Mouse (Mus musculus) megakaryocyte, embryonic 14.5 days (primary cell): ENCODE results near the gene Rfc4. TPM values are rescaled to one million over a fixed set of nuclear protein-coding genes. Genes with fewer than 3 reads are reported as not detected.

Experiments used
- H3K27me3 ChIP-seq: replicated peaks from 2 replicates; pipeline ENCODE3; 2012; ENCODE audit warnings: inconsistent platforms
- H3K36me3 ChIP-seq: replicated peaks from 2 replicates; pipeline ENCODE3; 2012; ENCODE audit warnings: low read length, inconsistent platforms, mixed read lengths
- H3K4me1 ChIP-seq: 2 replicates; pipeline ENCODE4 v1.6.1; 2012; ENCODE audit warnings: inconsistent platforms
- H3K4me3 ChIP-seq: replicated peaks from 2 replicates; pipeline ENCODE3; 2012; ENCODE audit warnings: moderate library complexity, mild to moderate bottlenecking, inconsistent platforms
- H3K9me3 ChIP-seq: 2 replicates; pipeline ENCODE4 v1.6.1; 2012; ENCODE audit warnings: inconsistent platforms
- FLI1 ChIP-seq: IDR thresholded peaks from 2 replicates; pipeline ENCODE4 v1.6.1; 2012; ENCODE audit warnings: low read length, inconsistent platforms, mixed read lengths
- GATA1 ChIP-seq: IDR thresholded peaks from 3 replicates; pipeline ENCODE4 v1.6.1; 2012; ENCODE audit warnings: mixed read lengths, low read length, inconsistent platforms, borderline replicate concordance
- polyA plus RNA-seq: library from polyadenylated mRNA; stranded (reverse); fragments of >175 nt; gene quantifications from 2 replicates; pipeline ENCODE4 v1.2.3, GENCODE M21; 2012; ENCODE audit warnings: low replicate concordance; ENCODE audit not compliant: insufficient read depth

Gene Rfc4
- polyA plus RNA-seq, 1 experiment, result 26.5 TPM

DNA sequence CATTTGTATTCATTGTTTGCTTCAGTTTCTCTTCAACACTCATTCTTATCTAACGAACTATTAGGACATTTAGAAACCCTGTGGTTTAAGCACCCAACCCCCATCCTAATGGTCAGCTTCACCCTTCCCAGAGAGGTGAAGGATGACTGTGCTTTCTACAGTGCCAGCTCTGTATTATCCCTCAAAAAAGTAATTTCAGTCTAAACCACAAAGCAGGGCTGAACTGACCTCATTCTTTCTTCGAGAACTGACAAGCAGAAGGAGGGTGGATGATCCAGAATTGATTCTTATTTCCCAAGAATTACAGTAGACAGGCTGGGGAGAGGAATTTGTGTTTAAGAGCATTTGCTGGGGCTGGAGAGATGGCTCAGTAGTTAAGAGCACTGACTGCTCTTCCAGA is 32.2 kb upstream of the Rfc4 start:
- H3K4me1 ChIP-seq, result peaks cover 19% of the 10 kb centered on the region
- H3K27me3 ChIP-seq, result peaks cover 45% of the 10 kb centered on the region
- H3K36me3 ChIP-seq, result no peaks in the 10 kb centered on the region
- no peak for TF ChIP-seq GATA1
- no peak for TF ChIP-seq FLI1
- H3K4me3 ChIP-seq, result no peak overlapping the region
- 0 out of 2 replicates have a peak, but pooled peaks cover 2% of the 10 kb centered on the region for H3K9me3 ChIP-seq

DNA sequence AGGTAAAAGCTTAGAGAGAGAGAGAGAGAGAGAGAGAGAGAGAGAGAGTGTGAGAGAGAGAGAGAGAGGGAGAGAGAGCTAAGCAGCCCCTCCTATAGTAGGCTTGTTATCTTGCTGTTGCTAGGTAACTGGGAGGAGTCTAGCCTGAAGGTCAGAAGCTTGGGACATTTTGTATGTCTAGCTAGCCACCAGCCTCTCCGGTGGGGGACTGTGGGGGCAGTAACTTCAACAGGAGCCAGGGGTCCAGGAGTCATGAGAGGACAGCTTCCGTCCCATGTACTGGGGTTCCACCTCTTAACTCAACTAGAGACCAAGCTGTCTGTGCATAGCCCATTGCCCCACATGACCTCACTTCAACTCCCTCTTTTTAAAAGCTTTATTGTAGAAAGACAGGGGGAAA is 31.4 kb upstream of the Rfc4 start:
- Histone ChIP-seq H3K4me1 (peaks cover 19% of the 10 kb centered on the region), H3K36me3 (no peaks in the 10 kb centered on the region), H3K4me3 (no peak overlapping the region), H3K9me3 (0 out of 2 replicates have a peak, but pooled peaks cover 2% of the 10 kb centered on the region), H3K27me3 (peaks cover 42% of the 10 kb centered on the region)
- TF ChIP-seq FLI1, result no peak
- no peak for TF ChIP-seq GATA1

DNA sequence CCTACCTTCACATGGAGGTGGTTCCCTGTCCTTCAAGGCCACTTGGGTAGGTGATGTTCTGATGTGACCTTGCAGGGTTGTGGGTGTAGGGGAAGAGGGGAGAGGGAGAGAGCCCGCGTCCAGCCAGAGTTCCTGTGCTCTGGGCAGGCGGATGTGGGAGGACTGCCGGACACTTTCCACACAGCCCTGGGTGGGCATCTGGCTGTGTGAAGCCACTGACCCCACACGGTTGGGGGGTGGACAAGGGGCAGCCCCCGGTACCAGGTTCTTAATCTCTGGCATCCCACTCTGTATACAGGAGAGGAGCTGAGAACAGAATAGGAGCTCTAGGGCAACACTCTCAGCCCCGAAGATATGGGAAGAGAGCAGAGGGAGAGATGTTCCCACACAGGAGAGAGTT is 30.8 kb upstream of the Rfc4 start:
- Histone ChIP-seq H3K9me3 (0 out of 2 replicates have a peak, but pooled peaks cover 2% of the 10 kb centered on the region), H3K4me3 (no peak overlapping the region), H3K36me3 (no peaks in the 10 kb centered on the region), H3K4me1 (peaks cover 19% of the 10 kb centered on the region), H3K27me3 (peaks cover 40% of the 10 kb centered on the region)
- TF ChIP-seq FLI1 (no peak), GATA1 (no peak)

DNA sequence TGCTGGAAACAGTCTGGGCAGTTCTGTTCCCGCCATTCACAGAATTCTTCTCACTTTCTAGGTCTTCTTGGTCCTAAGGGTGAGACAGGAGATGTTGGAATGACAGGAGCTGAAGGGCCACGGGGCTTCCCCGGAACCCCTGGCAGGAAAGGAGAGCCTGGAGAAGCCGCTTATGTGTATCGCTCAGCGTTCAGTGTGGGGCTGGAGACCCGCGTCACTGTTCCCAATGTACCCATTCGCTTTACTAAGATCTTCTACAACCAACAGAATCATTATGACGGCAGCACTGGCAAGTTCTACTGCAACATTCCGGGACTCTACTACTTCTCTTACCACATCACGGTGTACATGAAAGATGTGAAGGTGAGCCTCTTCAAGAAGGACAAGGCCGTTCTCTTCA is 29.5 kb upstream of the Rfc4 start:
- peaks cover 19% of the 10 kb centered on the region for H3K4me1 ChIP-seq
- no peak overlapping the region for H3K4me3 ChIP-seq
- H3K36me3 ChIP-seq, result no peaks in the 10 kb centered on the region
- no peak for TF ChIP-seq GATA1
- TF ChIP-seq FLI1, result no peak
- H3K27me3 ChIP-seq, result peaks cover 44% of the 10 kb centered on the region
- H3K9me3 ChIP-seq, result 0 out of 2 replicates have a peak, but pooled peaks cover 2% of the 10 kb centered on the region

DNA sequence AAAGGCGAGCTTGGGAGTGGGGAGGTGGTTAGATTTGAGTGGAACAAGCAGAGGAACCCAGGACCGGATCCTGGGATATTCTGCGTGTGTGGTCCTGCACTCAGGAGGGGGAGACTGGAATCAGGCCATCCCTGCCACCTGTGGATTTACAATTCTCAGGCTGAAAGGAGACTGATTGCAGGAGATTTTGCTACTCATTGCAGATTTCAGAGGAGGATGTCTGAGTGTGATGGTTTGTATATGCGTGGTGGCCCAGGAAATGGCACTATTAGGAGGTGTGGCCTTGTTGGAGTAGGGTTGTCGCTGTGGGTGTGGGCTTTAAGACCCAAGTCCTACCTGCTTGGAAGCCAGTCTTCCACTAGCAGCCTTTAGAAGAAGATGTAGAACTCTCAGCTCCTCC is 26.7 kb upstream of the Rfc4 start:
- TF ChIP-seq GATA1 (no peak), FLI1 (no peak)
- no peaks in the 10 kb centered on the region for H3K36me3 ChIP-seq
- peaks cover 55% of the 10 kb centered on the region for H3K27me3 ChIP-seq
- H3K4me1 ChIP-seq, result peaks cover 4% of the 10 kb centered on the region
- H3K9me3 ChIP-seq, result 0 out of 2 replicates have a peak, but pooled peaks cover 2% of the 10 kb centered on the region
- H3K4me3 ChIP-seq, result no peak overlapping the region

DNA sequence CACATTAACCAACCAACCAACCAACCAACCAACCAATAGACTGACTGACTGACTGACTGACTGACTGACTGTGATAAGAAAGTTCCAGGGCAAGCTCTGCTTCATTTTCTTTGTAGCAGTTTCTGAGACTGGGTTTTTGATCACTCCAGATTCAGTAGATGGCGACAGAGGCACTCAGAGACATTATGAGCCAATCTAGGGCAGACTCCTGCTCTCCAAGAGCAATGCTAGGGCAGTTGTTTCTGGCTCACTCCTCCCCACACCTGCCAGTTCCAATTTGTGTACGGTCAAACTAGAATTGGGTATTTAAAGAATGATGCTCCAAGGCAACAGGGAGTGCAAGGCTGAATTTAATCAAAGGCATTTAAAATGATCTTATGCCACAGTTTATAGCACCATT is 23.9 kb upstream of the Rfc4 start:
- Histone ChIP-seq H3K36me3 (no peaks in the 10 kb centered on the region), H3K4me3 (no peak overlapping the region), H3K27me3 (peaks cover 51% of the 10 kb centered on the region), H3K4me1 (no peaks in the 10 kb centered on the region), H3K9me3 (no peaks in the 10 kb centered on the region)
- no peak for TF ChIP-seq GATA1
- no peak for TF ChIP-seq FLI1

DNA sequence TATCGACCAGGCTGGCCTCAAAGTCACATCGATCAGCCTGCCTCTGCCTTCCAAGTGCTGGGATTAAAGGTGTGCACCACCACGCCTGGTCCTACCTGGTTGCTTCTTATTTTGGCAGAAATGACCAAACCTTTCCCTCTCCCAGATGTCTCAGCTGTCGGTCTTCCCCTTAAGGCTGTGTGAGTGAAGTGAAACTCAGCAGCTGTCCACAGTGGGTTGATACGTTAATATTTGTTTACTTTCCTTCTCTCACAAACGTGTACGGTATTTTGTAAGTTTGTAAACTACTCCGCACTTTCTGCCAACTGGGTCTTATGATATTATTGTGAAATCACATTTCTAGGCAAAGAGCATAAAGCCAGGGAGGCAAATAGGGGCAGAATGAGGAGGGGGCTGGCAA is 21.9 kb upstream of the Rfc4 start:
- H3K36me3 ChIP-seq, result no peaks in the 10 kb centered on the region
- peaks cover 54% of the 10 kb centered on the region for H3K27me3 ChIP-seq
- no peaks in the 10 kb centered on the region for H3K4me1 ChIP-seq
- H3K4me3 ChIP-seq, result no peak overlapping the region
- no peak for TF ChIP-seq FLI1
- no peak for TF ChIP-seq GATA1
- no peaks in the 10 kb centered on the region for H3K9me3 ChIP-seq

DNA sequence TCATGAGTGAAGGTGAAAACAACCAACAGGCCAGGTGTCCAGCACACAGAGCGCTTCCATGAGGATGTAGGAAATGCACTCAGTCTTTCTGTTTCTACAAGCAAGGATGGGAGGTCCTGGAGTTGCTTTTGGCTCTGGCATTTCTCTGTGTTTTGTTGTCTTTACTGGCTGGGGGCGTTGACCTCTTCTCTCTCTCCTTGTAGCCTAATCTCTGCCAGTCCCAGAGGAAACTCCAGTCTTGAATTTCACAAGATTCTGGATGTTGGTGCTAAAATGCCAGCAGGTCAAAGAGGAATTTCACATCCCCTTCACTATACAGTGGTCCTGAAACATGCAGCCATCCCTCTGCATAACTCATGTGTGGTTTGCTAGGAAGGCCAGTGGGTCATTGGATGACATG is 21.4 kb upstream of the Rfc4 start:
- no peaks in the 10 kb centered on the region for H3K36me3 ChIP-seq
- no peaks in the 10 kb centered on the region for H3K9me3 ChIP-seq
- H3K4me3 ChIP-seq, result no peak overlapping the region
- peaks cover 52% of the 10 kb centered on the region for H3K27me3 ChIP-seq
- TF ChIP-seq GATA1 (no peak), FLI1 (no peak)
- H3K4me1 ChIP-seq, result no peaks in the 10 kb centered on the region

DNA sequence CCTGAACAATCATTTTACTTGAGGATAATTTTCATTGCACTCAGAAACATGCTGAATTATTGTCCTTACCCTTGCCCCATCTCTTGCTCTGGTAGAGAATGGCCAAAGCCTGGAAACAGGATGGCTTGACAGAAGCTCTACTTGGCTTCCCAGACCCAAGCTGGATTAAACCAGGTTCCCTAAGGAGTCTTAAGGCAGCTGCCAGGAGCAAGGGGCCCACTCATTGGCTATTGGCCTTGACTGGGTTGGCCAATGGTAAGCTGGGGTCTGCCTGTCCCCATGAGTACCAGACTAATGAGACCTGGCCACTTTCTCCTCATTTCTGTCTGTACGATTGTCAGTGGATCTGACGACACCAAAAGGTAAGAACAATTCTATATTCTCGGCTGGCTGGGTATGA is 18.7 kb upstream of the Rfc4 start, which contains the start of gene Adipoq:
Gene Adipoq (plus strand): TSS at position 257 of the 400 bp plus-strand sequence.
- Histone ChIP-seq H3K9me3 (no peaks in the 10 kb centered on the region), H3K27me3 (peaks cover 48% of the 10 kb centered on the region), H3K36me3 (no peaks in the 10 kb centered on the region), H3K4me3 (no peak within 1 kb of the TSS), H3K4me1 (no peaks in the 10 kb centered on the region)
- TF ChIP-seq GATA1, result no peak

DNA sequence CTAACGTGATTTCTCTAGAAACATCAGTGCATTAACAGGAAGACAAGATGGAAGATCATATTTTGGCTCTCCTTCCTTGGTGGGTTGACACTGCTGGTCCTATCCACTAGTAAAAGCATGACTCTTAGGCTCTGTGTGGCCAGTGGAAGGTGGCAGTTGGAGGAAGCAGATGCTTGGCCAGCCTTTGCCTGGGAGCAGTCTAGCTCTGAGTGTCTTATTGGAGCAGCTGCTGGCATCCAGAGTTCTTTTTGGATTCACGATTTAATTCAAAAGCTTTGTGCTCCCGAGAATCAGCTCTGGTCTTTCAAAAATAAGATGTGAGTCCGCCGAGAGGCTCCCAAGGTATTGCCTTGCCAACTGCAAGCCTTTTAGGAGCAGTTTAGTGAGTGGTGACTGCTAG is 17.7 kb upstream of the Rfc4 start:
- H3K36me3 ChIP-seq, result no peaks in the 10 kb centered on the region
- H3K4me3 ChIP-seq, result no peak overlapping the region
- H3K9me3 ChIP-seq, result no peaks in the 10 kb centered on the region
- TF ChIP-seq GATA1 (no peak), FLI1 (no peak)
- no peaks in the 10 kb centered on the region for H3K4me1 ChIP-seq
- peaks cover 48% of the 10 kb centered on the region for H3K27me3 ChIP-seq

DNA sequence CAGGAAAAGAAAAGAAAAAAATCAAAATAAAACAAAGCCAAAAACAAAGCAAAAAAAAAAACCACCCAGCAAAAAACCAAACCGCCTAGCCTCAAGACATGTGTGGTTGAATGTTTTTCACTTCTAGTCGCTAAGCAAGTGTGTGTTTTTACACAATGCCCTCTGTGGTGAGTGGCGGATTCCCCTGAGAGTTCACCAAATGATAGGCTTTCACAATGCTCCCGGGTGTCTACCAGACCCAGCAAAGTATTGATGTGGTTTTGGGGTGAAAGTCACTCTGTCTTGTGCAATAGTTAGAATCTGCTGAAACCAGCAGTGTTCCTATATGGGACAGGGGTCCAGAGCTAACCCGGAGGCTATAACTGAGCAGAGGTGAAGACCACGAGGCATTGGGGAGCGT is 16.8 kb upstream of the Rfc4 start:
- H3K4me3 ChIP-seq, result no peak overlapping the region
- TF ChIP-seq FLI1 (no peak), GATA1 (no peak)
- no peaks in the 10 kb centered on the region for H3K36me3 ChIP-seq
- no peaks in the 10 kb centered on the region for H3K4me1 ChIP-seq
- H3K27me3 ChIP-seq, result peaks cover 45% of the 10 kb centered on the region
- H3K9me3 ChIP-seq, result no peaks in the 10 kb centered on the region

DNA sequence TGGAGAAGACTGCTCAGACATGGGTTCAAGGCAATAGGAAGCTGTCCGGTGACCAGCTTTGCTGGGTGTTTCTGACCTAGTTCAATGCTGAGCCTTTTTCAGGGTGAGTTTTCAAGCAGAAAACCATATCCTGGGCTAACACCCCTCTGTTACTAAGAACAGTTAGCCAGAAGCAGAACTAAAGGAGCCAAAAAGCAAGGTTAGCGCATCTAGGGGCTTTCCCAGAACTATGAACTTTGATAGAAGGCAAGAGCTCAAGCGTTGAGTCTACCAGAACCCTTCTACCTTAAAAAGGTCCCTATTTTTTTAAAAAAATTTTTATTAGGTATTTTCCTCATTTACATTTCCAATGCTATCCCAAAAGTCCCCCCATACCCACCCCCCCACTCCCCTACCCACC is 13.4 kb upstream of the Rfc4 start:
- Histone ChIP-seq H3K9me3 (no peaks in the 10 kb centered on the region), H3K4me1 (peaks cover 11% of the 10 kb centered on the region)
- no peak for TF ChIP-seq FLI1

More for the DNA sequence above, 13.4 kb upstream of the Rfc4 start:
- H3K36me3 ChIP-seq, result no peaks in the 10 kb centered on the region
- peaks cover 26% of the 10 kb centered on the region for H3K27me3 ChIP-seq
- H3K4me3 ChIP-seq, result no peak overlapping the region
